Mouse (Mus musculus) left cerebral cortex, adult 8-10 months (tissue): Measurements from ENCODE around the gene Plod1. TPM values are rescaled to one million over a fixed set of nuclear protein-coding genes. Genes with fewer than 3 reads are reported as not detected.

Experiments
- DNase-seq, 2 experiments: peaks; one replicate each; pipeline ENCODE4 v3.0.0; 2022; ENCODE audit warnings: low spot score in 2 of 2
- total RNA-seq, 4 experiments: library from RNA; stranded (reverse); gene quantifications; 2 replicates each; pipeline ENCODE4 v1.2.4; 2022

The Plod1 gene
- total RNA-seq, 4 experiments from 2014 or later: 12.1 to 16.3 (median 14.1) TPM

- DNase-seq: no peak
Observed at GRCm38 (mm10) chr4:147938148-147939096, 1.9 kb upstream of the Plod1 start.

- DNase-seq: no peak
Observed at GRCm38 (mm10) chr4:147937486-147937885, 919 bp upstream of the Plod1 start.

DNA sequence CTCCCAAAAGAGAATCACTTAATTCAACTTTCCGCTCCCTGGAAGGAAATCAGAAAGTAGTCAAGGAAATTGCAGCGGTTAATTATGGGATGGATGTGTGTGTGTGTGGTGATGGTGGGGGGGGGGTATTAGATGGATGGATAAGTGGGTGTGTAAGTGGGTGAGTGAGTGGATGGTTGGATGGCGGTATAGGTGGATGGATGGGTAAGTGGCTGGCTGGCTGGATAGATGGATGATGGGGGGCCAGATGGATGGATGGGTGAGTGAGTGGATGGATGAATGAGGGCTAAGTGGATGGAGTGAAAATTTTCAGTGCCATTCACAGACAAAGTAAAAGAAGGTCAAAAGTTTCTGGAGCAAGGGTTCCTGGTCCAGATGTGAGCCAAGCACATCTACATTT is 454 bp upstream of the Plod1 start:
- DNase-seq: no peak

DNA sequence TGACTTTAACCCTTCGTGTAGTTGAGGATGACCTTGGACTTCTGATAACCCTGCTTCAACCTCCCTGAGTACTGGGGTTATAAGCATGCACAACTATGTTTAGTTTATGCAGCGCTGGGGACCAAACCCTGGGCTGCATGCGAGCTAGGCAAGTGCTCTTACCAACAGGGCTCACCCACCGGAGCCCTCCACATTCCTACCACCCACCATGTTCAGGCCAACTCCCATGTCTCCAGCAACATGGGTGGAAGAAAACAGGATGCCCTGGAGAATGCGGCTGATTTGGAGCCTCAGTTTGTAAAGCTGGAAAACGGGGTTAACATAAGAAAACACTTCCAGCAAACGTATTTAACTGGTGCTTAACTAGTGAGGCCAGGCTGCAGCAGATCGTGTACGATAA is 663 bp downstream of the Plod1 start:
- DNase-seq: no peak

DNA sequence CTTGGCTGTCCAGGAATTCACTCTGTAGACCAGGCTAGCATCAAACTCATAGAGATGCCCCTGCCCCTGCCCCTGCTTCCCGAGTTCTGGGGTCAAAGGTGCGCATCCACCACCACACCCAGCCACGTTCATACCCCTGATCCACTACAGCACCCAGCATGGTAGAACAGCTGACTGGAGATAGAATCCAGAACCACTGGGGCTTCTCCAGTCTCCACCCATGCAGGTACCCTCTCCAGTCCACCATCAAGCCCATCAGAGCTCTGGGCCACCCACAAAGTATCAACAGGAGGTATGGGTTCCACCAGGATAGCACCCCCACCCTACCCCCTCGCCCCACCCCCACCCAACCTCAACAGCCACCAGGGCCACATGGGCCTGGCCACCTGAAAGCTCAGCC is 2.0 kb downstream of the Plod1 start:
- no peak for DNase-seq

DNA sequence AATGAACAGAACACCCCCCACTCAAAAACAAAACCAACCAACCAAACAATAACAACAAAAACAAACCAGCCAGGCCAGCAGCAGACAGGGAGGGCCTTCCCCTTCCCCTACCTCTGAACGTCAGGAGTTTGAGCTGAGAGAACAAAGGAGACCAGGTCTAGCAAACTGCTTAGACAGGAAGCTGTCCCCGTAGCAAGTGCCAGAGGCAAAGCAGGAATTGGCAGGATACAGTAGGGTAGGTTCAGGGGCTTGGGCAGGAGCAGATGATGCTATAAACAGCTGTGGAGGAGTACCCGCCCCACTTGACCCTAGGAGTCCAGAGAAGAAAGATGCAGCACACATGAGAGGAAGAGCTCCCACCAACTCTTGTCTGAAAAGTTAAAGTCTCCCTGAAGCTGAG is 2.4 kb downstream of the Plod1 start:
- DNase-seq: no peak

DNA sequence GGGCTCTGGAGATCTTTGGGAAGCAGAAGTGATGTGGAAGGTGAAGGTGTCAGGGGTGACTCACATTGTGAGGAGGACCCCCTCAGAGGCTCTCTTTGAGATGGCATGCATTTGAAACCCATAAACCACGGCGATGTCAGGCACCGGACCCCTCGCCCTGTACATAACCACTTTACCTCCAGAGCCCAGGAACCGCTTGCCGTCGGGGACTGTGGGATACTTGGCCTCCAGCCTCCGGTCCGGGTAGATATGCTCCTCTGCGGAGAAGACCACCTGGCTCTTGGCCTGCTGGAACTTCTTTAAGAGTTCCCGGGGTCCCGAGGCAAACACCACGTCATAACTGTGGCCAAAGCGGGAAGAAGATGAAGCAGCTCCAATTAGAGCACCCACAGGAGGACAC is 5.6 kb downstream of the Plod1 start:
- no peak for DNase-seq

- no peak for DNase-seq
Observed at GRCm38 (mm10) chr4:147928540-147928939, 8.0 kb downstream of the Plod1 start.

- DNase-seq: no peak
Observed at GRCm38 (mm10) chr4:147928136-147928535, 8.4 kb downstream of the Plod1 start.

DNA sequence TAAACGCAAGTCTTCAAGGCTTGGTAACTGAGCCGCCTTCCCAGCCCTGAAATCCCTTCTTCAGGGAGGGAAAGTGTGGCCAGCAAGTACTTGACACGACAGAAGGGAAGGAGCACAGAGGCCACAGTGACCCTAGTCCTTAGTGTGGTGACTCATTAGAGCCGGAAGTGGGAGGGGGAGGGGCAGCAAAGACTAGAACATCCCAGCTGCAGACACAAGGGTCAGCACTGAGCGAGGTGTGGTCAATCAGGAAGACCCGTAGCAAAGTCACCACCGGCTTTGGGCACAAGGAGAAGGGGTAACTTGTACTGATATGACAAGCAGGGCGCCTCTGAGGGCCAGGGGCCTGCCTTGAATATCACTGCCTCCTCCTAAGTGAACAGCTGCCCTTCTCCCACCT is 8.9 kb downstream of the Plod1 start:
- no peak for DNase-seq

- no peak for DNase-seq
Observed at GRCm38 (mm10) chr4:147922341-147922740, 14.2 kb downstream of the Plod1 start.

GRCm38 (mm10) chr4:147920973-147921372 is 15.6 kb downstream of the Plod1 start:
- DNase-seq: no peak

GRCm38 (mm10) chr4:147918459-147919121 is 18.0 kb downstream of the Plod1 start:
- no peak for DNase-seq

- no peak for DNase-seq
Observed at GRCm38 (mm10) chr4:147909486-147909885, 27.1 kb downstream of the Plod1 start.

DNA sequence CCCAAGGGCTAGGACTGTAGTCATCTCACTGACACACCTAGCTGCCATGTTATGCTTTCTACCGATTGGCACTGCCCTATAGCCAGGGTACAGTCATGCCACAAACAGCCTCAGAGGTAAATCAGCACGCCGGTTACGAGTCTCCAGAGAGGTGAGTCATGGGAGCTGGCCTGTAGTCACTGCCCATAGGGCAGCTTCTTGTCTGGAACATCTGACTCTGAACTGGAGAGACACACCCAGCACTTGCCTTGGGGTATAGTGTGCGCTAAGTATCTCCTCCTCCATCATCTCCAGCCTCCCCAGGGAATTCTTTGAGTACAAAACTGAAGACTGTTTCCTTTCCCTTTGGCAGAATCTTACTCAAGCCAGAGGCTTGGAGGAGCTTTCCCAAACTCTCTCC is 30.3 kb downstream of the Plod1 start:
- no peak for DNase-seq

GRCm38 (mm10) chr4:147905090-147905659 is 31.4 kb downstream of the Plod1 start:
- DNase-seq: no peak

GRCm38 (mm10) chr4:147904313-147905089 is 32.1 kb downstream of the Plod1 start, which contains the start of gene Mfn2:
Gene Mfn2, minus strand, starts transcription at chr4:147904704.
- DNase-seq: peak; percentile 87 to 91

DNA sequence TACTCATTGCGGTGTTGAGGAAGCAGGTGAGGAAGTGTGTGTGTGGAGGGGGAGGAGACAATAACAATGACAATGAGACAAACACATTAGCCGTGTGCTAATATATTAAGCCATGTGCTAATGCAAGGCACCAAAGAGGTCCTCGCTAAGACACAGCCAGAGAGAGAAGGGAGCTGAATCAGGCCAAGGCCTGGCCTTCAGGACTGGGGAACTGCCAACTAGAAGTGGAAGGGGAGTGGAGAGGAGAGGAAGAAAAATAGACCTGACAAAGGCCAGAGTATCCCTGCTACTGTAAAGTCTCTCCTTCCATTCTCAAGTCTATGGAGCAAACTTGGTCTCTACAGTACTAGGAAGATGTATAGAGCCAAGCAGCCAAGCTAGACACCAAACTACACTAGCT is 33.0 kb downstream of the Plod1 start:
- DNase-seq: no peak

DNA sequence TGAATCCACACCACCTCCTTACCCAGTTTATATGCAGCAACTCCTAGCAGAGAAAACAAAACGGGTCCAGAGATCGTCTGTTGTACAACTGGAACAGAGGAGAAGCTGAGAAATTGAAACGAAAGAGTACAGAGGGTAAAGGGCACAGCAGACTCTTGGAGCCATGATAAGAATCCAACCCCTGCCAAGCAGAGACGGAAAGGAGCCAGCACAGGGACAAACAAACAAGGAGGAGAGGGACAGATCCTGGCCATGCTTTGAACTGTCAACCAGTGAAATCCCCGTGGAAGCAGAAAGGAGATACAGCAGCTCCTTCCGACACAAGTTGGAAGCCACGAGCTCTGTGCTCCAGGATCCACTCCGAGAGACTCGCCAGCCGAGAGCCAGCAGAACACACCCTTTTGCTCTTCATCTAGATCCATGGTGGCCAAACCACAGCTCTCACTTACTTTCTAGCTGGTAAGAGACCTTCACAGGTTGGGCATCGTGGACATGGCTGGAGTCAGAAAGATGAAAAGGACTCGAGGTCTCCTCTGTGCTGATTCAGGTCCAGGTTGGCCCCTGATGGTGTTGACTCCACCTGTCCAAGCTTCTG is 33.6 kb downstream of the Plod1 start:
- DNase-seq: no peak

DNA sequence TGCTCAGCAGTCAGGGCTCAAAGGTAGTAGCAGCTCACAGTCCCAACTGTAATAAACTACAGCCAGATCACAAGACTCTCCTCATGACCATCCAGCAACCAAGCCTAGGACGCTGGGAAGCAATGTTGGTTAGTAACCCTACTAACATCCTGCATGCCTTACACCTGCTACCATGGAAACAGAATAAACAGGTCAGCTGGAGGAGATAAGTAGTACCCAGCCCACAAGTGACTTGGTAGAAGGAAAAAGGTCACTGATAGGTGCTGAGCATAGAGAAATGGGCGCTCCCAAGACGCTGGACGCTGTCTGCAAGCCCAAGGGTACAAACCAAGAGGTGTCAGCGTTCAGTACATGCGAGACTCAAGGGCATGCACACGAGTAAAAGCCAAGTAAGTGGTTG is 36.1 kb downstream of the Plod1 start:
- DNase-seq: no peak

DNA sequence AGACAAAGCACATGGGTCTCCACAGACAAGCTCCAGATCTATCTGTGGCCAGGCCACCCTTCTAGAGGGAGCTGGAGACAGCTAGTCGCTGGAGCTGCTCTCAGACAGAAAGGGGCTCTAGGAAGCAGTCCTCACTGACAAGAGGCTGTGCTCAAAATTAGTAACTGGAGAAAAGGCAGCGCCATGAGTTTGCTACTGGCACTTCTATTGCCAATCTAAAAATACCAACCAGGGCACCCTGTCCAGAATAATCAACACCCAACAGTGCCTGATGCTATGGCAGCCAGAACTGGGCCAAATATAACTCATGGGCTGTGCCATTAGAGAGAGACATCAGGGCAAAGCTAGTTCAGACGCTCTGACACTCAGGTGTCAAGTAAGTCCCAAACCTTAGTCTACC is 39.2 kb downstream of the Plod1 start:
- no peak for DNase-seq
